Mouse (Mus musculus): ENCODE measurements around the gene Rufy3. TPM values are rescaled to one million over a fixed set of nuclear protein-coding genes. Genes with fewer than 3 reads are reported as not detected.

Rufy3 gene
- total and polyA plus RNA-seq, 3 experiments = 13.6 to 22.3 (median 17.4) TPM

GRCm38 (mm10) chr5:88554086-88554886, 10.6 kb upstream of the Rufy3 start, which contains the start of gene Utp3 (continued):
- TF ChIP-seq ETS1 (conservative IDR thresholded peaks at IDR 0.05; ENCODE audit: low read depth, low read length) (peak; percentile 45), NRF1 (IDR thresholded peaks at IDR 0.05; ENCODE audit: low read depth, low read length) (peak; percentile 45), EP300 (IDR thresholded peaks at IDR 0.05; ENCODE audit: low read length) (no peak; the same call in 1 of the 2 replicates), MEF2A (IDR thresholded peaks at IDR 0.05; ENCODE audit: borderline replicate concordance, low read depth, low read length) (peak; percentile 93), ZMIZ1 (IDR thresholded peaks at IDR 0.05; ENCODE audit: low read depth, low read length) (peak; percentile 79), ZNF384 (IDR thresholded peaks at IDR 0.05; ENCODE audit: low read depth, low read length) (no peak; the same call in none of the 2 replicates), CHD1 (IDR thresholded peaks at IDR 0.05; ENCODE audit: low read depth, low read length) (no peak), PAX5 (IDR thresholded peaks at IDR 0.05; ENCODE audit: low read length) (no peak), ZC3H11A (IDR thresholded peaks at IDR 0.05; ENCODE audit: low read depth, low read length) (no peak), CTCF (conservative IDR thresholded peaks at IDR 0.05 in 1 of 2, IDR thresholded peaks at IDR 0.05 in 1 of 2; ENCODE audit: low read depth in 2 of 2, low read length in 2 of 2) (peak; percentile 17 to 90; a peak in 3 of 4 replicates), NELFE (IDR thresholded peaks at IDR 0.05; ENCODE audit: low read depth, low read length) (peak; percentile 30; the same call in 1 of the 2 replicates)

GRCm38 (mm10) chr5:88558991-88559390, 5.8 kb upstream of the Rufy3 start:
- Histone ChIP-seq H3K4me1 (ENCODE audit: control insufficient read depth in 1 of 2, insufficient read depth in 2 of 2) (peaks cover 4 to 20% of the 10 kb centered on the region in 2 experiments), H3K9me3 (replicated peaks; ENCODE audit: low read length) (no peaks in the 10 kb centered on the region), H3K9ac (ENCODE audit: insufficient read depth, low read depth) (peak overlapping the region; percentile 71), H3K27me3 (replicated peaks) (no peaks in the 10 kb centered on the region), H3K36me3 (replicated peaks in 1 of 2; ENCODE audit: control insufficient read depth in 1 of 2, insufficient read depth in 1 of 2, low read length in 1 of 2) (peaks cover 8 to 25% of the 10 kb centered on the region in 2 experiments), H3K4me3 (replicated peaks in 1 of 3; ENCODE audit: low read depth in 2 of 3, low read length in 2 of 3, poor library complexity in 1 of 3) (peak overlapping the region; percentile 67 to 88 (median 70)), H3K27ac (ENCODE audit: insufficient read depth, low read depth) (peak overlapping the region; percentile 74), H3K4me2 (ENCODE audit: insufficient read depth, low read depth, poor library complexity, severe bottlenecking) (peak overlapping the region; percentile 93), H3K79me2 (replicated peaks; ENCODE audit: control insufficient read depth, extremely low read depth, insufficient read depth, poor library complexity, severe bottlenecking) (peaks cover 63% of the 10 kb centered on the region)
- dilution Hi-C loops (cut with MboI; ENCODE audit: extremely low pct_ligation_motif_present, extremely low pct_unique_long_range_greater_than_20kb, low sequenced_read_pairs) = no loop called here
- DNase-seq (ENCODE audit: extremely low read depth) = no peak
- TF ChIP-seq CTCF (conservative IDR thresholded peaks at IDR 0.05 in 1 of 2, IDR thresholded peaks at IDR 0.05 in 1 of 2; ENCODE audit: low read depth in 2 of 2, low read length in 2 of 2) (no peak), TCF12 (IDR thresholded peaks at IDR 0.05; ENCODE audit: low read depth, low read length) (no peak), EP300 (IDR thresholded peaks at IDR 0.05; ENCODE audit: low read length) (no peak), IRF4 (IDR thresholded peaks at IDR 0.05; ENCODE audit: low read depth, low read length) (no peak), MXI1 (IDR thresholded peaks at IDR 0.05; ENCODE audit: low read depth, low read length) (no peak), MYC (IDR thresholded peaks at IDR 0.05; ENCODE audit: low read depth, low read length) (0 out of 2 replicates have a peak, but pooled peaks have one; percentile 13), POLR2A (IDR thresholded peaks at IDR 0.05; ENCODE audit: low read depth, low read length) (0 out of 2 replicates have a peak, but pooled peaks have one; percentile 33), ELF1 (IDR thresholded peaks at IDR 0.05; ENCODE audit: low read depth, low read length) (0 out of 2 replicates have a peak, but pooled peaks have one; percentile 37), JUN (IDR thresholded peaks at IDR 0.05; ENCODE audit: insufficient read depth, low read depth, low read length) (no peak), KAT2A (IDR thresholded peaks at IDR 0.05; ENCODE audit: insufficient replicate concordance, low read length) (no peak)
- in situ Hi-C loops (cut with MboI; ENCODE audit: low pct_ligation_motif_present, low pct_unique_long_range_greater_than_20kb, low sequenced_read_pairs) = no loop called here

Data from CH12.LX (cell line).